Mouse (Mus musculus) heart, adult 2 months (tissue): ENCODE measurements around the gene Arhgap28.

Experiments
- CTCF ChIP-seq: fragments of 200-600 bp; IDR thresholded peaks from 2 replicates; pipeline ENCODE4 v1.8.1; 2022; ENCODE audit warnings: antibody characterized with exemption, mild to moderate bottlenecking, moderate library complexity
- EP300 ChIP-seq: fragments of 200-500 bp; IDR thresholded peaks from 2 replicates; pipeline ENCODE4 v1.6.1; 2011; ENCODE audit warnings: low read depth, low read length, control low read depth; ENCODE audit not compliant: insufficient read depth
- POLR2A ChIP-seq: fragments of 200-500 bp; IDR thresholded peaks from 2 replicates; pipeline ENCODE4 v1.6.1; 2011; ENCODE audit warnings: mild to moderate bottlenecking, low read depth, low read length, control low read depth; ENCODE audit not compliant: insufficient read depth

- TF ChIP-seq CTCF: no peak
- TF ChIP-seq POLR2A: no peak
- no peak for TF ChIP-seq EP300
These were observed 53.3 kb downstream of the Arhgap28 start for GRCm38 (mm10) chr17:67950523-67951213.
